8 mouse cellular contexts compared by ENCODE assay signal in the genomic region with DNA sequence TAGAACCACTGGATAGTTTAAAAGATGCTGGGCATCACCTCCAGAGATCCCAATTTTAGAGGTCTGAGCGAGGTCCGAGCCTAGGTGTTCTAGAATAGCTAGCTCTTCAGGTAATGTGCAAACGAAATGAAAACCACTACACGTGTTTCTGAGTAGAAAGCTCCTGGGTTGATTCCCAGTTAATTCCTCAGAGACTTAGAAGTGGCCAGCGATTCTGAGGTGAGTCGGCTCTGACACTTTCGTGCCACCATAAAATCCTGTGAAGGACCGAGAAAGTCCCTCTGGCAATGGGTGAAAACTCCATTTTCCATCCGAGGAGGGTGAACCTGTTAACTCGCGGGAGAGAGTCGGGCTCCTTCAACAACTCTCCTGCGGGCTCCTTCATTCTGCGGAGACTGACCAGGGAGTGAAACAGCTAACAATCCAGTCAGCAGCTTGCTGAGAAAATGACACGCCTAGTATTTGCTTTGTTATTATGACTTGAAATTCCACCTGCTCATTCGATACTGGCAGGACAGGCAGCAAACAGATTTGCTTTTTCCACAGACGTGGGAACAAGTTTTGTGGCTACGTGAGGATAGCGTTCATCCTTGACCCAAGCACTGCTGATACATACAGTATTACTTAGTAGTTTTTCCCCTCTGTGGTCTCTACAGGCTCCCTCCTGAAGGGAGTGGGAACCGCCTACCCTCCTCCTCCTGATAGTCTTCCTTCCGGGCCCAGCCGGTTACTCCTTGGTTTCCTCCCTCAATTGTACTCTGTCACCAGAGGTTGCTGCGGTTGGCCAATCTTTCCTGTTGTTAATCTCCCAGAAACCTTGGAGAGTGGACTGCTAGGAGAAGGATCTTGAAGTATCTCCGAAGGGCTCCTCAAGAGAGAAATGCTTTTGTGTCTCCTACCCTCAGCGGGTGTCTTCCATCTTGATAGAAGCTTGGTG. TPM values are rescaled to one million over a fixed set of nuclear protein-coding genes. Genes with fewer than 3 reads are reported as not detected.
A peak's percentile ranks its signal among the peaks of the same experiment; 100 is the strongest.
DNase-seq lines count a peak whose midpoint lies in the region; ATAC-seq and TF ChIP-seq lines count a peak whose summit lies in the region.

No protein-coding gene starts in this region.

- no peak for TF ChIP-seq POLR2A in spleen, adult 2 months (IDR thresholded peaks at IDR 0.05; ENCODE audit: low read depth, low read length)

- H3K27ac ChIP-seq in spleen, adult 2 months (ENCODE audit: insufficient read depth, low read length) = no peak overlapping the region
- peak overlapping the region; percentile 75; the same call in 1 of the 2 replicates for H3K27ac ChIP-seq in heart, embryonic 10.5 days
- no peak overlapping the region; the same call in 1 of the 2 replicates for H3K27ac ChIP-seq in limb, embryonic 10.5 days
- H3K27ac ChIP-seq in midbrain, embryonic 11.5 days (ENCODE audit: low read depth, low read length) = no peak overlapping the region

- no peaks in the 10 kb centered on the region for H3K9me3 ChIP-seq in heart, embryonic 10.5 days
- H3K9me3 ChIP-seq in limb, embryonic 10.5 days (replicated peaks) = no peaks in the 10 kb centered on the region
- H3K9me3 ChIP-seq in midbrain, embryonic 11.5 days (ENCODE audit: control insufficient read depth, low read length) = no peaks in the 10 kb centered on the region

- 8% methylated on average over 25 of the region's 25 CpGs for WGBS in spleen, adult 2 months
- 17% methylated on average over 25 of the region's 25 CpGs for WGBS in heart, embryonic 10.5 days
- 20% methylated on average over 25 of the region's 25 CpGs for WGBS in limb, embryonic 10.5 days
- WGBS in midbrain, embryonic 11.5 days = 18% methylated on average over 25 of the region's 25 CpGs

- DNase-seq in spleen, adult 2 months (ENCODE audit: low read depth in 1 of 2, low spot score in 2 of 2) = no peak
- DNase-seq in spleen, adult 12 weeks (ENCODE audit: low spot score) = no peak
- no peak for DNase-seq in heart, embryonic 10.5 days (ENCODE audit: low spot score)
- no peak for DNase-seq in limb, embryonic 10.5 days (ENCODE audit: low spot score)
- DNase-seq in midbrain, embryonic 11.5 days (ENCODE audit: low spot score, missing footprints) = no peak
- no peak for DNase-seq in retina, embryonic 14.5 days (ENCODE audit: low spot score)
- no peak for DNase-seq in left cerebral cortex, adult 9 months (ENCODE audit: low spot score in 2 of 2)
- DNase-seq in gastrocnemius, adult 8-10 months (ENCODE audit: low spot score in 2 of 2) = no peak

- no peaks in the 10 kb centered on the region for H3K36me3 ChIP-seq in spleen, adult 2 months (ENCODE audit: control insufficient read depth, insufficient read depth, low read length)
- H3K36me3 ChIP-seq in heart, embryonic 10.5 days = no peaks in the 10 kb centered on the region
- H3K36me3 ChIP-seq in limb, embryonic 10.5 days = no peaks in the 10 kb centered on the region
- no peaks in the 10 kb centered on the region for H3K36me3 ChIP-seq in midbrain, embryonic 11.5 days (ENCODE audit: control insufficient read depth, insufficient read depth, low read length)

- peak overlapping the region; percentile 71 for H3K9ac ChIP-seq in midbrain, embryonic 11.5 days (ENCODE audit: low read length)

- 0 out of 2 replicates have a peak, but pooled peaks have one; percentile 5 for ATAC-seq in midbrain, embryonic 11.5 days (ENCODE audit: low FRiP score)

- H3K27me3 ChIP-seq in spleen, adult 2 months (ENCODE audit: control insufficient read depth, insufficient read depth, low read length) = no peaks in the 10 kb centered on the region
- peaks cover 40% of the 10 kb centered on the region for H3K27me3 ChIP-seq in heart, embryonic 10.5 days (ENCODE audit: insufficient read depth, poor library complexity, severe bottlenecking)
- peaks cover 47% of the 10 kb centered on the region for H3K27me3 ChIP-seq in limb, embryonic 10.5 days (ENCODE audit: low read depth, poor library complexity, severe bottlenecking)
- H3K27me3 ChIP-seq in midbrain, embryonic 11.5 days (ENCODE audit: control insufficient read depth, insufficient read depth, low read length) = peaks cover 15% of the 10 kb centered on the region

- peaks cover 9% of the 10 kb centered on the region for H3K4me1 ChIP-seq in spleen, adult 2 months (ENCODE audit: control insufficient read depth, insufficient read depth, insufficient read length)
- peaks cover 14% of the 10 kb centered on the region for H3K4me1 ChIP-seq in heart, embryonic 10.5 days
- peaks cover 13% of the 10 kb centered on the region for H3K4me1 ChIP-seq in limb, embryonic 10.5 days
- H3K4me1 ChIP-seq in midbrain, embryonic 11.5 days (ENCODE audit: control insufficient read depth, insufficient read depth, low read length) = peaks cover 3% of the 10 kb centered on the region; the same call in 1 of the 2 replicates

- peak overlapping the region; percentile 57; the same call in 1 of the 2 replicates for H3K4me3 ChIP-seq in spleen, adult 2 months (ENCODE audit: extremely low read depth, insufficient read depth, insufficient read length)
- peak overlapping the region; percentile 67 for H3K4me3 ChIP-seq in heart, embryonic 10.5 days
- H3K4me3 ChIP-seq in limb, embryonic 10.5 days = peak overlapping the region; percentile 63
- peak overlapping the region; percentile 45 for H3K4me3 ChIP-seq in midbrain, embryonic 11.5 days (ENCODE audit: low read depth, low read length)

- TF ChIP-seq CTCF in spleen, adult 2 months (IDR thresholded peaks at IDR 0.05; ENCODE audit: extremely low read depth, insufficient read depth, insufficient read length, insufficient replicate concordance) = no peak

- H3K4me2 ChIP-seq in midbrain, embryonic 11.5 days = peak overlapping the region; percentile 91

RNA-seq across cellular contexts. Expression of gene 2310034G01Rik, which starts 7.5 kb away (rescaled TPM):
- polyA plus RNA-seq in spleen, adult 2 months (2012; rRNA removed) = 0.16 and 0.42 TPM in 2 replicates
- 0.51 and 0.84 TPM in 2 replicates for polyA plus RNA-seq in heart, embryonic 10.5 days (2016; fragmentation: Nextera tagmentation; extraction: Ambion mirVana)
- 1.3 and 1.8 TPM in 2 replicates for polyA plus RNA-seq in limb, embryonic 10.5 days (2016; fragmentation: Nextera tagmentation; extraction: Ambion mirVana)
- polyA plus RNA-seq in midbrain, embryonic 11.5 days (2014; fragmentation: Nextera tagmentation; extraction: Ambion mirVana) = 1.2 and 1.6 TPM in 2 replicates
- under 1 TPM in 3 of 4 experiments, not detected in 1; 0.27 to 0.35 (median 0.29) TPM for total RNA-seq in gastrocnemius, adult 8-10 months (2022)

RNA-seq across cellular contexts. Expression of gene Mfsd13a, which starts 16.7 kb away (rescaled TPM):
- polyA plus RNA-seq in spleen, adult 2 months (2012; rRNA removed) = 5.3 and 10.8 TPM in 2 replicates
- polyA plus RNA-seq in heart, embryonic 10.5 days (2016; fragmentation: Nextera tagmentation; extraction: Ambion mirVana) = 5.5 and 9.0 TPM in 2 replicates
- polyA plus RNA-seq in limb, embryonic 10.5 days (2016; fragmentation: Nextera tagmentation; extraction: Ambion mirVana) = 7.7 and 8.1 TPM in 2 replicates
- 4.3 and 5.5 TPM in 2 replicates for polyA plus RNA-seq in midbrain, embryonic 11.5 days (2014; fragmentation: Nextera tagmentation; extraction: Ambion mirVana)
- total RNA-seq in gastrocnemius, adult 8-10 months (2022) = 1 to 10 TPM; 1.1 to 2.2 (median 1.9) TPM

RNA-seq across cellular contexts. Expression of gene Cuedc2, which starts 19.1 kb away (rescaled TPM):
- polyA plus RNA-seq in spleen, adult 2 months (2012; rRNA removed) = 45.3 and 55.0 TPM in 2 replicates
- polyA plus RNA-seq in heart, embryonic 10.5 days (2016; fragmentation: Nextera tagmentation; extraction: Ambion mirVana) = 146 and 153 TPM in 2 replicates
- polyA plus RNA-seq in limb, embryonic 10.5 days (2016; fragmentation: Nextera tagmentation; extraction: Ambion mirVana) = 150 and 183 TPM in 2 replicates
- polyA plus RNA-seq in midbrain, embryonic 11.5 days (2014; fragmentation: Nextera tagmentation; extraction: Ambion mirVana) = 215 and 221 TPM in 2 replicates
- 10 to 100 TPM; 57.5 to 66.3 (median 64.3) TPM for total RNA-seq in gastrocnemius, adult 8-10 months (2022)

RNA-seq across cellular contexts. Expression of gene Fbxl15, which starts 29.6 kb away (rescaled TPM):
- 12.1 and 16.4 TPM in 2 replicates for polyA plus RNA-seq in spleen, adult 2 months (2012; rRNA removed)
- polyA plus RNA-seq in heart, embryonic 10.5 days (2016; fragmentation: Nextera tagmentation; extraction: Ambion mirVana) = 10.3 and 11.3 TPM in 2 replicates
- 12.2 and 13.0 TPM in 2 replicates for polyA plus RNA-seq in limb, embryonic 10.5 days (2016; fragmentation: Nextera tagmentation; extraction: Ambion mirVana)
- polyA plus RNA-seq in midbrain, embryonic 11.5 days (2014; fragmentation: Nextera tagmentation; extraction: Ambion mirVana) = 20.0 and 25.5 TPM in 2 replicates
- 1 to 10 TPM; 2.0 to 3.9 (median 3.0) TPM for total RNA-seq in gastrocnemius, adult 8-10 months (2022)

RNA-seq across cellular contexts. Expression of gene Psd, which starts 30.7 kb away (rescaled TPM):
- polyA plus RNA-seq in spleen, adult 2 months (2012; rRNA removed) = 3.6 and 4.7 TPM in 2 replicates
- 6.9 and 10.1 TPM in 2 replicates for polyA plus RNA-seq in heart, embryonic 10.5 days (2016; fragmentation: Nextera tagmentation; extraction: Ambion mirVana)
- 1.4 and 1.8 TPM in 2 replicates for polyA plus RNA-seq in limb, embryonic 10.5 days (2016; fragmentation: Nextera tagmentation; extraction: Ambion mirVana)
- 10.7 and 11.0 TPM in 2 replicates for polyA plus RNA-seq in midbrain, embryonic 11.5 days (2014; fragmentation: Nextera tagmentation; extraction: Ambion mirVana)
- under 1 TPM in 2 of 4 experiments, not detected in 2; 0.15 to 0.19 TPM for total RNA-seq in gastrocnemius, adult 8-10 months (2022)
